In the genomic region with DNA sequence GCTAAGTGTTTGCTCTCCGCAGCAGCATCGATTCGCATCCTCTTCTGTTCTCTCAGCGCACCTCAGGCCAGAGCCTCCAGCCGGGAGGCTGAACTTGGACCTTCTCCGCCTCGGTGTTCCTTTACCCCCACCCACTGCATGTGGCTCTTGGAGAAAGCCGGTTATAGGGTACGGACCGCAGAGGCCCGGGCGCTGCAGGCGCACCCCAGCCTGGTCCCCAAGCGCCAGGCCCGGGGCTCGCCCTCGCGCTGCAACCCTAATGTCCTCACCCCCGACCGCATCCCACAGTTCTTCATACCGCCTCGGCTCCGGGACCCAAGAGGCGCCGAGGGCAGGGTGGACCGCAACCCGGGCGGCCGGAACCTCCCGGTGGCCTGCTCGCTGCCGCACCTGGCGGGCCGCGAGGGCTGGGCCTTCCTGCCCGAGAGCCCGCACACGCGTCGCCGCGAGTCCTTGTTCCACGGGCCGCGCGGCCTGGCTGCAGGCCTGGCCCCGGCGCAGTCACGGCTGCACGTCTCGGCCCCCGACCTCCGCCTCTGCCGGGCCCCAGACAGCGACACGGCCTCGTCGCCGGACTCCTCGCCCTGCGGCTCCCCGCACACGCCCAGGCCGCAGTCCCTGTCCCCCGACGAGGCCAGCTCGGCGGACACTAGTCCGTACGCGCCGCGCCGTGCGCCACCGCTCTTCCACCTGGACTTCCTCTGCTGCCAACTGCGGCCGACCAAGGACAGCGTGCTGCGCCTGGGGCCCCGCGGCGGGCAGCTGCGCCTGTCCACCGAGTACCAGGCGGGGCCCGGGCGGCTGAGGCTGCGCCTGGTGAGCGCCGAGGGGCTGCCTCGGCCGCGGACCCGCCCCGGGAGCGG, we compare ENCODE assay signal across 9 mouse cellular contexts. TPM values are rescaled to one million over a fixed set of nuclear protein-coding genes. Genes with fewer than 3 reads are reported as not detected.
DNase-seq lines count a peak whose midpoint lies in the region; ATAC-seq and TF ChIP-seq lines count a peak whose summit lies in the region.
"Had no signal": no experiment of that assay in that cellular context is flagged by ENCODE, and none has a peak within 500 bp of the region (broad histone marks: within the 10 kb centered on the region; RNA-seq: fewer than 3 reads in every experiment).

No protein-coding gene starts in this region.

- H3K9me3 ChIP-seq in lung, postnatal 0 days (ENCODE audit: low read length): peaks cover 3% of the 10 kb centered on the region; the same call in 1 of the 2 replicates

- WGBS in kidney, adult 2 months: 4% methylated on average over 96 of the region's 97 CpGs
- WGBS in lung, postnatal 0 days: 8% methylated on average over 72 of the region's 97 CpGs

- H3K4me1 ChIP-seq in cortical plate, adult 2 months (ENCODE audit: control insufficient read depth, insufficient read depth, low read length): no peaks in the 10 kb centered on the region
- no peaks in the 10 kb centered on the region; the same call in 1 of the 2 replicates for H3K4me1 ChIP-seq in kidney, adult 2 months (ENCODE audit: control insufficient read depth, insufficient read depth, low read length)
- no peaks in the 10 kb centered on the region; the same call in 1 of the 2 replicates for H3K4me1 ChIP-seq in lung, postnatal 0 days (ENCODE audit: insufficient read depth, low read depth, low read length)

- peak overlapping the region; percentile 79 for H3K4me2 ChIP-seq in lung, postnatal 0 days (replicated peaks; ENCODE audit: low read depth, low read length)

- no peak for TF ChIP-seq EP300 in lung, postnatal 0 days (IDR thresholded peaks at IDR 0.05)

- no peaks in the 10 kb centered on the region for H3K27me3 ChIP-seq in kidney, adult 2 months (replicated peaks; ENCODE audit: control insufficient read depth, insufficient read depth, low read length)
- 0 out of 2 replicates have a peak, but pooled peaks cover 5% of the 10 kb centered on the region for H3K27me3 ChIP-seq in lung, postnatal 0 days (replicated peaks; ENCODE audit: insufficient read depth, low read length)

- no peak for TF ChIP-seq POLR2A in cortical plate, adult 2 months (IDR thresholded peaks at IDR 0.05; ENCODE audit: extremely low read depth, insufficient read depth, low read length)
- no peak for TF ChIP-seq POLR2A in kidney, adult 2 months (IDR thresholded peaks at IDR 0.05; ENCODE audit: low read depth, low read length)

- TF ChIP-seq CTCF in cortical plate, adult 2 months (IDR thresholded peaks at IDR 0.05; ENCODE audit: extremely low read depth, insufficient read depth, low read length): no peak
- TF ChIP-seq CTCF in kidney, adult 2 months (conservative IDR thresholded peaks at IDR 0.05; ENCODE audit: insufficient read depth, insufficient read length, low read depth, low read length): no peak
- TF ChIP-seq CTCF in lung, postnatal 0 days (IDR thresholded peaks at IDR 0.05): no peak

- peak overlapping the region; percentile 36 for H3K4me3 ChIP-seq in cortical plate, adult 2 months (ENCODE audit: insufficient read depth, low read length)
- H3K4me3 ChIP-seq in kidney, adult 2 months (ENCODE audit: insufficient read depth, low read depth, low read length): peak overlapping the region; percentile 69
- peak overlapping the region; percentile 38 for H3K4me3 ChIP-seq in lung, postnatal 0 days (ENCODE audit: low read depth, low read length)

- H3K36me3 ChIP-seq in kidney, adult 2 months (ENCODE audit: control insufficient read depth, insufficient read depth, low read length): no peaks in the 10 kb centered on the region
- H3K36me3 ChIP-seq in lung, postnatal 0 days (ENCODE audit: insufficient read depth, low read length): no peaks in the 10 kb centered on the region

- DNase-seq in thymus, postnatal 0 days (ENCODE audit: low spot score): peak; percentile 14
- DNase-seq in thymus, postnatal 14 days: no peak
- peak; percentile 54 for DNase-seq in kidney, adult 2 months
- peak; percentile 46 for DNase-seq in lung, postnatal 0 days (ENCODE audit: low spot score)
- peak; percentile 43 for DNase-seq in retina, postnatal 7 days (ENCODE audit: low read depth, low spot score)
- DNase-seq in layer of hippocampus, adult 9-11 months: no peak

- H3K9ac ChIP-seq in lung, postnatal 0 days (replicated peaks; ENCODE audit: low read depth): peak overlapping the region; percentile 44; the same call in 1 of the 2 replicates

- ATAC-seq in granulocyte monocyte progenitor cell, adult 5-6 weeks (replicated peaks; ENCODE audit: poor library complexity, severe bottlenecking): peak; percentile 49
- peak; percentile 69 for ATAC-seq in lung, postnatal 0 days

- no peak overlapping the region for H3K27ac ChIP-seq in cortical plate, adult 2 months (ENCODE audit: insufficient read depth, low read length)
- H3K27ac ChIP-seq in kidney, adult 2 months (ENCODE audit: insufficient read depth, low read depth, low read length): no peak overlapping the region
- H3K27ac ChIP-seq in lung, postnatal 0 days (ENCODE audit: low read length): no peak overlapping the region
- H3K27ac ChIP-seq: macrophage had no signal

RNA-seq across cellular contexts. Expression of gene C2cd4d, which starts 1.3 kb away (rescaled TPM):
- 1.8 and 3.6 TPM in 2 replicates for polyA plus RNA-seq in thymus, postnatal 0 days (2015; fragmentation: Nextera tagmentation; extraction: Ambion mirVana)
- 0.61 and 0.70 TPM in 2 replicates for polyA plus RNA-seq in cortical plate, adult 2 months (2012; rRNA removed)
- total RNA-seq in granulocyte monocyte progenitor cell, adult 5-6 weeks (2014; fragmentation: Nextera tagmentation): not detected in 2 replicates
- not detected in 2 replicates for total RNA-seq in granulocyte monocyte progenitor cell, adult 5-6 weeks (2017)
- polyA plus RNA-seq in kidney, adult 2 months (2012; rRNA removed): 0.86 and 1.5 TPM in 2 replicates
- polyA plus RNA-seq in lung, postnatal 0 days (2015; fragmentation: Nextera tagmentation; extraction: Ambion mirVana): 0.29 and 0.76 TPM in 2 replicates
- polyA plus RNA-seq: macrophage had no signal

RNA-seq across cellular contexts. Expression of gene Rorc, which starts 9.1 kb away (rescaled TPM):
- polyA plus RNA-seq in thymus, postnatal 0 days (2015; fragmentation: Nextera tagmentation; extraction: Ambion mirVana): 170 and 185 TPM in 2 replicates
- 1.9 and 2.0 TPM in 2 replicates for polyA plus RNA-seq in cortical plate, adult 2 months (2012; rRNA removed)
- total RNA-seq in granulocyte monocyte progenitor cell, adult 5-6 weeks (2014; fragmentation: Nextera tagmentation): not detected in 2 replicates
- total RNA-seq in granulocyte monocyte progenitor cell, adult 5-6 weeks (2017): 0.13 TPM in 1 of 2 replicates, not detected in the other
- polyA plus RNA-seq in kidney, adult 2 months (2012; rRNA removed): 21.8 and 24.4 TPM in 2 replicates
- polyA plus RNA-seq in lung, postnatal 0 days (2015; fragmentation: Nextera tagmentation; extraction: Ambion mirVana): 5.6 and 7.4 TPM in 2 replicates
- polyA plus RNA-seq: macrophage had no signal

RNA-seq across cellular contexts. Expression of gene Them5, which starts 21.6 kb away (rescaled TPM):
- 0.27 and 0.47 TPM in 2 replicates for polyA plus RNA-seq in thymus, postnatal 0 days (2015; fragmentation: Nextera tagmentation; extraction: Ambion mirVana)
- not detected in 2 replicates for polyA plus RNA-seq in cortical plate, adult 2 months (2012; rRNA removed)
- not detected in 2 replicates for total RNA-seq in granulocyte monocyte progenitor cell, adult 5-6 weeks (2014; fragmentation: Nextera tagmentation)
- total RNA-seq in granulocyte monocyte progenitor cell, adult 5-6 weeks (2017): not detected in 2 replicates
- polyA plus RNA-seq in kidney, adult 2 months (2012; rRNA removed): 0.06 and 0.07 TPM in 2 replicates
- polyA plus RNA-seq in lung, postnatal 0 days (2015; fragmentation: Nextera tagmentation; extraction: Ambion mirVana): 2.9 and 3.2 TPM in 2 replicates
- polyA plus RNA-seq: macrophage had no signal

RNA-seq across cellular contexts. Expression of gene Lingo4, which starts 34.8 kb away (rescaled TPM):
- 8.2 and 14.0 TPM in 2 replicates for polyA plus RNA-seq in thymus, postnatal 0 days (2015; fragmentation: Nextera tagmentation; extraction: Ambion mirVana)
- 0.46 and 0.51 TPM in 2 replicates for polyA plus RNA-seq in cortical plate, adult 2 months (2012; rRNA removed)
- total RNA-seq in granulocyte monocyte progenitor cell, adult 5-6 weeks (2014; fragmentation: Nextera tagmentation): not detected in 2 replicates
- total RNA-seq in granulocyte monocyte progenitor cell, adult 5-6 weeks (2017): not detected in 2 replicates
- 0.14 and 0.20 TPM in 2 replicates for polyA plus RNA-seq in kidney, adult 2 months (2012; rRNA removed)
- 0.26 and 0.42 TPM in 2 replicates for polyA plus RNA-seq in lung, postnatal 0 days (2015; fragmentation: Nextera tagmentation; extraction: Ambion mirVana)
- polyA plus RNA-seq: macrophage had no signal

RNA-seq across cellular contexts. Expression of gene Tdrkh, which starts 49.6 kb away (rescaled TPM):
- 34.3 and 39.1 TPM in 2 replicates for polyA plus RNA-seq in thymus, postnatal 0 days (2015; fragmentation: Nextera tagmentation; extraction: Ambion mirVana)
- 15.2 and 15.5 TPM in 2 replicates for polyA plus RNA-seq in cortical plate, adult 2 months (2012; rRNA removed)
- 4.5 TPM in 2 replicates for total RNA-seq in granulocyte monocyte progenitor cell, adult 5-6 weeks (2014; fragmentation: Nextera tagmentation)
- 5.7 and 6.1 TPM in 2 replicates for total RNA-seq in granulocyte monocyte progenitor cell, adult 5-6 weeks (2017)
- 0.75 and 0.90 TPM in 2 replicates for polyA plus RNA-seq in kidney, adult 2 months (2012; rRNA removed)
- polyA plus RNA-seq in lung, postnatal 0 days (2015; fragmentation: Nextera tagmentation; extraction: Ambion mirVana): 2.1 and 4.7 TPM in 2 replicates

Comparison
In these comparisons a context has a peak if more than half of its experiments do, and no peak if none do; other contexts are left out.
1. DNase-seq: peak in thymus, postnatal 0 days (single experiment), kidney, adult 2 months (single experiment), lung, postnatal 0 days (single experiment) and retina, postnatal 7 days (single experiment); none in thymus, postnatal 14 days (single experiment) and layer of hippocampus, adult 9-11 months (single experiment).
2. Peak in every context shown above with its lines, with median percentiles within 50 percentile points of each other: H3K4me3 ChIP-seq.